Mouse (Mus musculus): Measurements from ENCODE around the gene Rfwd3. TPM values are rescaled to one million over a fixed set of nuclear protein-coding genes. Genes with fewer than 3 reads are reported as not detected.
"Not testable (repeated sequence)": the region's sequence is repeated elsewhere in the genome, so short reads cannot be mapped to it uniquely, and the experiment has no call there.

The Rfwd3 gene
- total and polyA plus RNA-seq, 2 experiments from 2014 or later: 10.3 to 17.2 TPM

- no peaks in the 10 kb centered on the region for H3K36me3 ChIP-seq (ENCODE audit: insufficient read depth, low read length)
- H3K9ac ChIP-seq (replicated peaks; ENCODE audit: low read length, poor library complexity, severe bottlenecking): 0 out of 2 replicates have a peak overlapping the region, but pooled peaks have one; percentile 2
- no peak for TF ChIP-seq CTCF (IDR thresholded peaks at IDR 0.05)
- no peaks in the 10 kb centered on the region for H3K4me1 ChIP-seq (ENCODE audit: insufficient read depth, low read length)
- H3K4me2 ChIP-seq (ENCODE audit: low read depth, low read length, poor library complexity, severe bottlenecking): peak overlapping the region; percentile 57
- no peak overlapping the region for H3K27ac ChIP-seq (ENCODE audit: low read depth, low read length)
- DNase-seq (ENCODE audit: low spot score) (no peak), ATAC-seq (ENCODE audit: low FRiP score) (no peak)
- no peaks in the 10 kb centered on the region for H3K9me3 ChIP-seq (ENCODE audit: low read length)
- peak overlapping the region; percentile 31 for H3K4me3 ChIP-seq (ENCODE audit: low read depth, low read length)
- H3K27me3 ChIP-seq (ENCODE audit: insufficient read depth, low read length): peaks cover 11% of the 10 kb centered on the region; the same call in 1 of the 2 replicates
- WGBS: 42% methylated on average over 17 of the region's 17 CpGs
Observed at GRCm38 (mm10) chr8:111337311-111337889, 37.4 kb upstream of the Rfwd3 start.

GRCm38 (mm10) chr8:111336692-111337091 lies 36.7 kb upstream of the Rfwd3 start:
- TF ChIP-seq CTCF (IDR thresholded peaks at IDR 0.05): peak; percentile 22; the same call in 1 of the 2 replicates
- Histone ChIP-seq H3K9ac (replicated peaks; ENCODE audit: low read length, poor library complexity, severe bottlenecking) (no peak overlapping the region), H3K4me1 (ENCODE audit: insufficient read depth, low read length) (no peaks in the 10 kb centered on the region), H3K27me3 (ENCODE audit: insufficient read depth, low read length) (peaks cover 11% of the 10 kb centered on the region; the same call in 1 of the 2 replicates), H3K36me3 (ENCODE audit: insufficient read depth, low read length) (no peaks in the 10 kb centered on the region), H3K4me3 (ENCODE audit: low read depth, low read length) (no peak overlapping the region), H3K4me2 (ENCODE audit: low read depth, low read length, poor library complexity, severe bottlenecking) (no peak overlapping the region), H3K27ac (ENCODE audit: low read depth, low read length) (no peak overlapping the region), H3K9me3 (ENCODE audit: low read length) (no peaks in the 10 kb centered on the region)
- DNase-seq (ENCODE audit: low spot score) (no peak), ATAC-seq (ENCODE audit: low FRiP score) (no peak)
- WGBS: 83% methylated on average over 4 of the region's 4 CpGs

GRCm38 (mm10) chr8:111325222-111325790 lies 25.3 kb upstream of the Rfwd3 start:
- Histone ChIP-seq H3K4me3 (ENCODE audit: low read depth, low read length) (no peak overlapping the region), H3K27me3 (ENCODE audit: insufficient read depth, low read length) (no peaks in the 10 kb centered on the region), H3K4me2 (ENCODE audit: low read depth, low read length, poor library complexity, severe bottlenecking) (no peak overlapping the region), H3K27ac (ENCODE audit: low read depth, low read length) (no peak overlapping the region), H3K4me1 (ENCODE audit: insufficient read depth, low read length) (no peaks in the 10 kb centered on the region), H3K9me3 (ENCODE audit: low read length) (no peaks in the 10 kb centered on the region), H3K36me3 (ENCODE audit: insufficient read depth, low read length) (no peaks in the 10 kb centered on the region), H3K9ac (replicated peaks; ENCODE audit: low read length, poor library complexity, severe bottlenecking) (no peak overlapping the region)
- DNase-seq (ENCODE audit: low spot score): no peak
- TF ChIP-seq CTCF (IDR thresholded peaks at IDR 0.05): no peak
- 87% methylated on average over 6 of the region's 6 CpGs for WGBS
- ATAC-seq (ENCODE audit: low FRiP score): no peak

- no peak for TF ChIP-seq CTCF (IDR thresholded peaks at IDR 0.05)
- Histone ChIP-seq H3K4me2 (ENCODE audit: low read depth, low read length, poor library complexity, severe bottlenecking) (no peak overlapping the region), H3K4me3 (ENCODE audit: low read depth, low read length) (no peak overlapping the region), H3K36me3 (ENCODE audit: insufficient read depth, low read length) (no peaks in the 10 kb centered on the region), H3K9me3 (ENCODE audit: low read length) (no peaks in the 10 kb centered on the region), H3K4me1 (ENCODE audit: insufficient read depth, low read length) (no peaks in the 10 kb centered on the region), H3K27ac (ENCODE audit: low read depth, low read length) (no peak overlapping the region), H3K27me3 (ENCODE audit: insufficient read depth, low read length) (no peaks in the 10 kb centered on the region), H3K9ac (replicated peaks; ENCODE audit: low read length, poor library complexity, severe bottlenecking) (no peak overlapping the region)
- ATAC-seq (ENCODE audit: low FRiP score) (no peak), DNase-seq (ENCODE audit: low spot score) (no peak)
- WGBS: 91% methylated on average over 12 of the region's 12 CpGs
Observed at GRCm38 (mm10) chr8:111314729-111315128, 14.7 kb upstream of the Rfwd3 start.

- not testable (repeated sequence) for H3K4me2 ChIP-seq (ENCODE audit: low read depth, low read length, poor library complexity, severe bottlenecking); H3K9me3 ChIP-seq (ENCODE audit: low read length); H3K9ac ChIP-seq (replicated peaks; ENCODE audit: low read length, poor library complexity, severe bottlenecking); H3K27ac ChIP-seq (ENCODE audit: low read depth, low read length); ATAC-seq (ENCODE audit: low FRiP score); H3K4me1 ChIP-seq (ENCODE audit: insufficient read depth, low read length); H3K4me3 ChIP-seq (ENCODE audit: low read depth, low read length); DNase-seq (ENCODE audit: low spot score); H3K36me3 ChIP-seq (ENCODE audit: insufficient read depth, low read length); H3K27me3 ChIP-seq (ENCODE audit: insufficient read depth, low read length)
- WGBS: 95% methylated on average over 6 of the region's 6 CpGs
Observed at GRCm38 (mm10) chr8:111313961-111314360, 13.9 kb upstream of the Rfwd3 start.

- DNase-seq (ENCODE audit: low spot score) (no peak), ATAC-seq (ENCODE audit: low FRiP score) (no peak)
- Histone ChIP-seq H3K36me3 (ENCODE audit: insufficient read depth, low read length) (no peaks in the 10 kb centered on the region), H3K4me1 (ENCODE audit: insufficient read depth, low read length) (no peaks in the 10 kb centered on the region), H3K27me3 (ENCODE audit: insufficient read depth, low read length) (no peaks in the 10 kb centered on the region), H3K9ac (replicated peaks; ENCODE audit: low read length, poor library complexity, severe bottlenecking) (no peak overlapping the region), H3K4me3 (ENCODE audit: low read depth, low read length) (no peak overlapping the region), H3K27ac (ENCODE audit: low read depth, low read length) (no peak overlapping the region), H3K4me2 (ENCODE audit: low read depth, low read length, poor library complexity, severe bottlenecking) (no peak overlapping the region), H3K9me3 (ENCODE audit: low read length) (no peaks in the 10 kb centered on the region)
- 78% methylated on average over 3 of the region's 3 CpGs for WGBS
- TF ChIP-seq CTCF (IDR thresholded peaks at IDR 0.05): peak; percentile 41
Observed at GRCm38 (mm10) chr8:111312758-111313162, 12.7 kb upstream of the Rfwd3 start.

GRCm38 (mm10) chr8:111310006-111310405 lies 10.0 kb upstream of the Rfwd3 start:
- not testable (repeated sequence) for ATAC-seq (ENCODE audit: low FRiP score); H3K4me3 ChIP-seq (ENCODE audit: low read depth, low read length); H3K27ac ChIP-seq (ENCODE audit: low read depth, low read length); H3K36me3 ChIP-seq (ENCODE audit: insufficient read depth, low read length); H3K9me3 ChIP-seq (ENCODE audit: low read length); H3K4me1 ChIP-seq (ENCODE audit: insufficient read depth, low read length); H3K4me2 ChIP-seq (ENCODE audit: low read depth, low read length, poor library complexity, severe bottlenecking); DNase-seq (ENCODE audit: low spot score); H3K27me3 ChIP-seq (ENCODE audit: insufficient read depth, low read length); H3K9ac ChIP-seq (replicated peaks; ENCODE audit: low read length, poor library complexity, severe bottlenecking)
- WGBS: 84% methylated on average over 15 of the region's 15 CpGs

All from midbrain, postnatal 0 days (tissue).